In the genomic region with DNA sequence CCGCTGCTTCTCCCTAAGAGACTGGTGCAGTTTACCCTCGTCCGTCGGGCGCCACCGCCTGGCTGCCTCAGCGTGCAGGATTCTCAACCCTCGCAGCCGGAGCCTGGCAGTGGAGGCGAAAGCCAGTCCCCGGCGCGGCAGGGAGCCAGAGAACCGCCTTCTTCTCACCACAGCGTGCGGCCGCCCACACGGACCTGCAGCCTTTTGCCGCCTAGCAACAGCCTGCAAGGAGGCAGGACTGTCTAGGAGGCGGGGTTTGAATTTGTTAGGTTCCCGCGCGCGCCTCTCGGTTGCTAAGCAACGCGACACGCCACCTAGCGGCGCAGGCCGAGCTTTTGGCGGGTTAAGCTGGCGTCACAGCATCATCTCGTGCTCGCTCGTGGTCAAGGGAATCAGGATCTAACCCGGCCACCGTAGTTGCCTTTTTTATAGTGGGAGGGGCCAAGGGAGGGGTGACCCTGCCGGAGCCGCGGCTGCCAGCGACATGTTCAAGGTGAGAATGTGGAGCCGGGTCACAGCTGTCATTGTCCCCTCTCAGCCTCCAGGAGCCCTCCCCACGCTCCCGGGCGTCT, we compare ENCODE assay signal across 8 mouse cellular contexts. TPM values are rescaled to one million over a fixed set of nuclear protein-coding genes. Genes with fewer than 3 reads are reported as not detected.
DNase-seq lines count a peak whose midpoint lies in the region; ATAC-seq and TF ChIP-seq lines count a peak whose summit lies in the region.

Gene Fam90a1b (minus strand): TSS at position 108 of the 572 bp plus-strand sequence.
Gene Apoo (plus strand): TSS at position 448 of the 572 bp plus-strand sequence.

- H3ac ChIP-seq in C2C12 (ENCODE audit: control insufficient read depth, insufficient read length, low read depth), result peak within 1 kb of the TSS; percentile 59
- no peak within 1 kb of the TSS for H3ac ChIP-seq in myocyte (ENCODE audit: control insufficient read depth, insufficient read length)

- H3K4me3 ChIP-seq in C2C12 (ENCODE audit: insufficient read depth, poor library complexity, severe bottlenecking) (peak within 1 kb of the TSS; percentile 78), myocyte (peak within 1 kb of the TSS; percentile 45)
- peak within 1 kb of the TSS; percentile 80 for H3K4me3 ChIP-seq in erythroblast, embryonic 14.5 days (replicated peaks)
- peak within 1 kb of the TSS; percentile 60 for H3K4me3 ChIP-seq in heart, embryonic 11.5 days (ENCODE audit: low read depth, low read length)
- H3K4me3 ChIP-seq in kidney, embryonic 16.5 days (ENCODE audit: low read length), result peak within 1 kb of the TSS; percentile 68
- H3K4me3 ChIP-seq in liver, adult 2 months (ENCODE audit: insufficient read depth, low read depth, low read length), result peak within 1 kb of the TSS; percentile 90

- TF ChIP-seq CTCF in C2C12 (IDR thresholded peaks at IDR 0.05; ENCODE audit: control insufficient read depth, insufficient read depth, insufficient read length), result peak; percentile 83
- TF ChIP-seq CTCF in brain, embryonic 14.5 days (IDR thresholded peaks at IDR 0.05; ENCODE audit: borderline replicate concordance, extremely low read depth, insufficient read depth, insufficient read length), result peak; percentile 76
- peak; percentile 76 for TF ChIP-seq CTCF in liver, adult 2 months (IDR thresholded peaks at IDR 0.05; ENCODE audit: low read depth, low read length)

- peak within 1 kb of the TSS; percentile 62 for H3K4me2 ChIP-seq in heart, embryonic 11.5 days
- H3K4me2 ChIP-seq in kidney, embryonic 16.5 days (replicated peaks; ENCODE audit: low read depth, low read length), result peak within 1 kb of the TSS; percentile 55
- peak within 1 kb of the TSS; percentile 73 for H3K4me2 ChIP-seq in myocyte (ENCODE audit: low read depth)

- peaks cover 20% of the 10 kb centered on the region for H3K4me1 ChIP-seq in erythroblast, embryonic 14.5 days (ENCODE audit: control insufficient read depth)
- H3K4me1 ChIP-seq in heart, embryonic 11.5 days (ENCODE audit: control insufficient read depth, insufficient read depth, low read length), result no peaks in the 10 kb centered on the region
- H3K4me1 ChIP-seq in kidney, embryonic 16.5 days (ENCODE audit: insufficient read depth, low read length), result peaks cover 2% of the 10 kb centered on the region; the same call in 1 of the 2 replicates
- no peaks in the 10 kb centered on the region for H3K4me1 ChIP-seq in liver, adult 2 months (ENCODE audit: control insufficient read depth, insufficient read depth, low read length)

- peak; percentile 47; the same call in 1 of the 2 replicates for TF ChIP-seq POLR2A in brain, embryonic 14.5 days (IDR thresholded peaks at IDR 0.05; ENCODE audit: borderline replicate concordance, extremely low read depth, insufficient read depth, insufficient read length, poor library complexity, severe bottlenecking)
- TF ChIP-seq POLR2A in liver, adult 2 months (IDR thresholded peaks at IDR 0.05; ENCODE audit: extremely low read depth, insufficient read depth, low read length), result 0 out of 2 replicates have a peak, but pooled peaks have one; percentile 35
- TF ChIP-seq POLR2A in myocyte (IDR thresholded peaks at IDR 0.05; ENCODE audit: insufficient read length, low read depth), result peak; percentile 60

- peak within 1 kb of the TSS; percentile 73 for H3K9ac ChIP-seq in heart, embryonic 11.5 days (ENCODE audit: low read depth, low read length)
- peak within 1 kb of the TSS; percentile 69 for H3K9ac ChIP-seq in kidney, embryonic 16.5 days (replicated peaks; ENCODE audit: low read length)
- H3K9ac ChIP-seq in liver, adult 2 months (ENCODE audit: low read depth, low read length), result peak within 1 kb of the TSS; percentile 85

- peak within 1 kb of the TSS; percentile 71 for H3K27ac ChIP-seq in heart, embryonic 11.5 days (ENCODE audit: low read depth, low read length)
- H3K27ac ChIP-seq in kidney, embryonic 16.5 days (ENCODE audit: low read length), result peak within 1 kb of the TSS; percentile 75
- peak within 1 kb of the TSS; percentile 94 for H3K27ac ChIP-seq in liver, adult 2 months (replicated peaks; ENCODE audit: insufficient read depth, low read depth, low read length)

- H3K36me3 ChIP-seq in C2C12 (ENCODE audit: control insufficient read depth, insufficient read depth), result no peaks in the 10 kb centered on the region
- no peaks in the 10 kb centered on the region for H3K36me3 ChIP-seq in erythroblast, embryonic 14.5 days (ENCODE audit: control insufficient read depth)
- H3K36me3 ChIP-seq in heart, embryonic 11.5 days (ENCODE audit: control insufficient read depth, insufficient read depth, low read length), result no peaks in the 10 kb centered on the region
- H3K36me3 ChIP-seq in kidney, embryonic 16.5 days (ENCODE audit: insufficient read depth, low read length), result no peaks in the 10 kb centered on the region
- H3K36me3 ChIP-seq in liver, adult 2 months (ENCODE audit: control insufficient read depth, insufficient read depth, low read length), result no peaks in the 10 kb centered on the region
- no peaks in the 10 kb centered on the region for H3K36me3 ChIP-seq in myocyte (ENCODE audit: control insufficient read depth, insufficient read depth)
- no peaks in the 10 kb centered on the region for H3K36me3 ChIP-seq in splenic B cell, adult 2 months (ENCODE audit: control insufficient read depth, insufficient read depth, low read length, poor library complexity, severe bottlenecking)

- peaks cover 10% of the 10 kb centered on the region for H3K9me3 ChIP-seq in erythroblast, embryonic 14.5 days (ENCODE audit: control insufficient read depth, low read length)
- H3K9me3 ChIP-seq in heart, embryonic 11.5 days (replicated peaks; ENCODE audit: control insufficient read depth, low read length), result no peaks in the 10 kb centered on the region
- H3K9me3 ChIP-seq in kidney, embryonic 16.5 days (ENCODE audit: low read length), result no peaks in the 10 kb centered on the region

- peaks cover 19% of the 10 kb centered on the region for H3K79me3 ChIP-seq in C2C12 (ENCODE audit: low read depth)

- DNase-seq in brain, embryonic 14.5 days (ENCODE audit: low read depth), result peak; percentile 99
- peak; percentile 89 for DNase-seq in liver, adult 2 months (ENCODE audit: extremely low read depth, low read depth, low spot score)
- peak; percentile 97 for DNase-seq in splenic B cell, adult 2 months (ENCODE audit: low read depth, low spot score)

- 19% methylated on average over 45 of the region's 46 CpGs for WGBS in heart, embryonic 11.5 days (ENCODE audit: insufficient replicate concordance)
- WGBS in kidney, embryonic 16.5 days, result 20% methylated on average over 45 of the region's 46 CpGs
- under 1% methylated on average over 46 of the region's 46 CpGs for WGBS in liver, adult 2 months

- H3K79me2 ChIP-seq in C2C12 (ENCODE audit: control insufficient read depth, insufficient read depth) (peaks cover 38% of the 10 kb centered on the region), myocyte (ENCODE audit: control insufficient read depth, insufficient read depth) (peaks cover 10% of the 10 kb centered on the region)
- peaks cover 2% of the 10 kb centered on the region; the same call in 1 of the 2 replicates for H3K79me2 ChIP-seq in liver, adult 2 months (ENCODE audit: control insufficient read depth, insufficient read depth, low read length)

- H3K27me3 ChIP-seq in C2C12 (ENCODE audit: control insufficient read depth, insufficient read depth, insufficient read length) (peaks cover 5% of the 10 kb centered on the region), myocyte (ENCODE audit: control insufficient read depth, insufficient read depth, insufficient read length) (peaks cover 9% of the 10 kb centered on the region)
- H3K27me3 ChIP-seq in erythroblast, embryonic 14.5 days (ENCODE audit: control insufficient read depth), result peaks cover 55% of the 10 kb centered on the region
- H3K27me3 ChIP-seq in heart, embryonic 11.5 days (ENCODE audit: control insufficient read depth, insufficient read depth, low read length), result peaks cover 40% of the 10 kb centered on the region
- peaks cover 53% of the 10 kb centered on the region for H3K27me3 ChIP-seq in kidney, embryonic 16.5 days (ENCODE audit: insufficient read depth, low read length)
- peaks cover 2% of the 10 kb centered on the region; the same call in 1 of the 2 replicates for H3K27me3 ChIP-seq in liver, adult 2 months (ENCODE audit: control insufficient read depth, insufficient read depth, low read length)
- no peaks in the 10 kb centered on the region for H3K27me3 ChIP-seq in splenic B cell, adult 2 months (ENCODE audit: control insufficient read depth, insufficient read depth, low read length, poor library complexity, severe bottlenecking)

- ATAC-seq in heart, embryonic 11.5 days (replicated peaks; ENCODE audit: insufficient number of reproducible peaks, low FRiP score, low TSS enrichment), result peak; percentile 97
- peak; percentile 100 for ATAC-seq in kidney, embryonic 16.5 days (ENCODE audit: low FRiP score, low TSS enrichment)

TF ChIP-seq in C2C12, 6 proteins besides CTCF, POLR2A, EP300 and RAD21:
- no peak for TF ChIP-seq CEBPB (IDR thresholded peaks at IDR 0.05; ENCODE audit: low read depth)
- TF ChIP-seq MAX (IDR thresholded peaks at IDR 0.05), result peak; percentile 74

TF ChIP-seq in myocyte, 11 proteins besides CTCF, POLR2A, EP300 and RAD21 (continues in another document):
- no peak for TF ChIP-seq MAX (IDR thresholded peaks at IDR 0.05; ENCODE audit: low read depth)
- TF ChIP-seq SRF (IDR thresholded peaks at IDR 0.05; ENCODE audit: control insufficient read depth, insufficient read length, low read depth), result peak; percentile 38
- TF ChIP-seq MYOG (IDR thresholded peaks at IDR 0.05; ENCODE audit: control insufficient read depth in 1 of 3, insufficient read depth in 1 of 3, insufficient read length in 2 of 3, low read depth in 2 of 3), result peak in 1 of 3 experiments; percentile 11
- no peak for TF ChIP-seq CEBPB (IDR thresholded peaks at IDR 0.05; ENCODE audit: insufficient read depth, poor library complexity, severe bottlenecking)

RNA-seq across cellular contexts. Expression of gene Fam90a1b, which starts in this region (rescaled TPM):
- polyA plus RNA-seq in C2C12 (2012; fragmentation: generic; extraction: Trizol) (not detected), myocyte (2012; fragmentation: generic; extraction: Trizol) (not detected)
- 0.15 and 0.35 TPM in 2 replicates for polyA plus RNA-seq in brain, embryonic 14.5 days (2012; rRNA removed)
- not detected in 2 replicates for polyA plus RNA-seq in erythroblast, embryonic 14.5 days (2012)
- 0.14 TPM in 1 of 2 replicates, not detected in the other for polyA plus RNA-seq in heart, embryonic 11.5 days (2014; fragmentation: Nextera tagmentation; extraction: Ambion mirVana)
- not detected in 2 replicates for polyA plus RNA-seq in kidney, embryonic 16.5 days (2015; fragmentation: Nextera tagmentation; extraction: Ambion mirVana)
- total RNA-seq in liver, adult 2 months (2014; rRNA removed), result not detected in 2 replicates
- polyA plus RNA-seq in liver, adult 2 months (2012; rRNA removed), result not detected in 2 replicates

RNA-seq across cellular contexts. Expression of gene Apoo, which starts in this region (rescaled TPM):
- polyA plus RNA-seq in C2C12 (2012; fragmentation: generic; extraction: Trizol), result 37.6 TPM
- 32.0 and 34.2 TPM in 2 replicates for polyA plus RNA-seq in brain, embryonic 14.5 days (2012; rRNA removed)
- polyA plus RNA-seq in erythroblast, embryonic 14.5 days (2012), result 0.14 and 0.42 TPM in 2 replicates
- polyA plus RNA-seq in heart, embryonic 11.5 days (2014; fragmentation: Nextera tagmentation; extraction: Ambion mirVana), result 151 and 162 TPM in 2 replicates
- polyA plus RNA-seq in kidney, embryonic 16.5 days (2015; fragmentation: Nextera tagmentation; extraction: Ambion mirVana), result 91.7 and 105 TPM in 2 replicates
- total RNA-seq in liver, adult 2 months (2014; rRNA removed), result 31.9 and 38.6 TPM in 2 replicates
- polyA plus RNA-seq in liver, adult 2 months (2012; rRNA removed), result 5.3 and 8.2 TPM in 2 replicates
- polyA plus RNA-seq in myocyte (2012; fragmentation: generic; extraction: Trizol), result 45.9 TPM

Comparison
In these comparisons a context has a peak if more than half of its experiments do, and no peak if none do; other contexts are left out.
1. Peak in every context shown above with its lines: DNase-seq, ATAC-seq, H3K4me3 ChIP-seq and H3K27ac ChIP-seq.